Mouse (Mus musculus): Measurements from ENCODE around the gene Ccnb1.
"Not testable (repeated sequence)": the region's sequence is repeated elsewhere in the genome, so short reads cannot be mapped to it uniquely, and the experiment has no call there.

Gene Ccnb1

GRCm38 (mm10) chr13:100786414-100786867 lies at the start of gene Ccnb1:
Gene Ccnb1, minus strand, starts transcription at chr13:100786570.
- DNase-seq: peak; percentile 93 to 96

GRCm38 (mm10) chr13:100834777-100835176 lies 48.4 kb upstream of the Ccnb1 start:
- DNase-seq: no peak

GRCm38 (mm10) chr13:100833640-100834002 lies 47.3 kb upstream of the Ccnb1 start:
- DNase-seq: no peak

GRCm38 (mm10) chr13:100832741-100833639 lies 46.6 kb upstream of the Ccnb1 start, which contains the start of gene Slc30a5:
Gene Slc30a5, minus strand, starts transcription at chr13:100833427.
- DNase-seq: peak; percentile 99 to 100

- no peak for DNase-seq
Measured at GRCm38 (mm10) chr13:100832188-100832587, 45.8 kb upstream of the Ccnb1 start.

- DNase-seq: no peak
Measured at GRCm38 (mm10) chr13:100831123-100831522, 44.8 kb upstream of the Ccnb1 start.

GRCm38 (mm10) chr13:100825627-100826410 lies 39.4 kb upstream of the Ccnb1 start:
- no peak for DNase-seq

- no peak for DNase-seq
Measured at GRCm38 (mm10) chr13:100824916-100825315, 38.5 kb upstream of the Ccnb1 start.

- no peak for DNase-seq
Measured at GRCm38 (mm10) chr13:100824306-100824705, 37.9 kb upstream of the Ccnb1 start.

- no peak for DNase-seq
Measured at GRCm38 (mm10) chr13:100823863-100824262, 37.5 kb upstream of the Ccnb1 start.

GRCm38 (mm10) chr13:100814451-100814850 lies 28.1 kb upstream of the Ccnb1 start:
- DNase-seq: no peak

GRCm38 (mm10) chr13:100805776-100806175 lies 19.4 kb upstream of the Ccnb1 start:
- no peak for DNase-seq

GRCm38 (mm10) chr13:100797171-100797570 lies 10.8 kb upstream of the Ccnb1 start:
- no peak for DNase-seq

GRCm38 (mm10) chr13:100789083-100789482 lies 2.7 kb upstream of the Ccnb1 start:
- no peak for DNase-seq

- DNase-seq: not testable (repeated sequence)
Measured at GRCm38 (mm10) chr13:100788057-100788456, 1.7 kb upstream of the Ccnb1 start.

- DNase-seq: no peak
Measured at GRCm38 (mm10) chr13:100787316-100788010, 1.1 kb upstream of the Ccnb1 start.

- no peak for DNase-seq
Measured at GRCm38 (mm10) chr13:100785806-100786413, 460 bp downstream of the Ccnb1 start.

- no peak for DNase-seq
Measured at GRCm38 (mm10) chr13:100777491-100777890, 8.9 kb downstream of the Ccnb1 start.

- no peak for DNase-seq
Measured at GRCm38 (mm10) chr13:100776710-100777109, 9.7 kb downstream of the Ccnb1 start.

- no peak for DNase-seq
Measured at GRCm38 (mm10) chr13:100776056-100776419, 10.3 kb downstream of the Ccnb1 start.

- DNase-seq: peak; percentile 79 to 81
Measured at GRCm38 (mm10) chr13:100775252-100776055, 10.9 kb downstream of the Ccnb1 start, which contains the start of gene Cenph. Gene Cenph, minus strand, starts transcription at chr13:100775899.

GRCm38 (mm10) chr13:100774704-100775103 lies 11.7 kb downstream of the Ccnb1 start:
- DNase-seq: no peak

All from cerebellum, postnatal 14 days (tissue).